Mouse (Mus musculus): Measurements from ENCODE around the gene Pgghg. TPM values are rescaled to one million over a fixed set of nuclear protein-coding genes. Genes with fewer than 3 reads are reported as not detected.

The Pgghg gene
- total and polyA plus RNA-seq, 3 experiments: 3.1 to 3.3 (median 3.2) TPM

DNA sequence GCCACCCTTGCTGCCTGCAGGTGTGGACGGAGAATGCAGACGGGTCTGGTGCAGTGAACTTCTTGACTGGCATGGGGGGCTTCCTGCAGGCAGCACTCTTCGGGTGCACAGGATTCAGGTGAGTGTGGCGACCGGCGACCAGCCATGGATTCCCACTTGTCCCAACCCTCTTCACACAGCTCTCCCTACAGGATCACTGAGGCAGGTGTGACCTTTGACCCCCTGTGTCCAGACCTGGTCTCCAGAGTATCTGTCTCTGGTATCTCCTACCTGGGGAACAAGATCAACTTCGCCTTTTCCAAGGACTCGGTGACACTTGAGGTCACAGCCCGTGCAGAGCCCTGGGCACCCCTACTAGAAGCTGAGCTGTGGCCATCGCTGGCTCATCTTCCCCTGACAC lies 5.1 kb downstream of the Pgghg start:
- H3K27ac ChIP-seq (ENCODE audit: insufficient read depth, low read depth): no peak overlapping the region
- H3K9ac ChIP-seq (ENCODE audit: insufficient read depth, low read depth): no peak overlapping the region
- H3K4me1 ChIP-seq (ENCODE audit: control insufficient read depth in 1 of 2, insufficient read depth in 2 of 2): peaks cover 6 to 48% of the 10 kb centered on the region in 2 experiments
- H3K4me2 ChIP-seq (ENCODE audit: insufficient read depth, low read depth, poor library complexity, severe bottlenecking): no peak overlapping the region
- no peak for TF ChIP-seq USF2 (conservative IDR thresholded peaks at IDR 0.05; ENCODE audit: low read depth, low read length)
- TF ChIP-seq ZKSCAN1 (IDR thresholded peaks at IDR 0.05; ENCODE audit: borderline replicate concordance, low read depth, low read length): no peak
- no peak for TF ChIP-seq NELFE (IDR thresholded peaks at IDR 0.05; ENCODE audit: low read depth, low read length)
- no peak for TF ChIP-seq EP300 (IDR thresholded peaks at IDR 0.05; ENCODE audit: low read length)
- TF ChIP-seq NRF1 (IDR thresholded peaks at IDR 0.05; ENCODE audit: low read depth, low read length): no peak
- no peak for TF ChIP-seq SMC3 (IDR thresholded peaks at IDR 0.05; ENCODE audit: low read depth, low read length)
- no peak for TF ChIP-seq MAX (IDR thresholded peaks at IDR 0.05; ENCODE audit: low read length)
- no peak for TF ChIP-seq KAT2A (IDR thresholded peaks at IDR 0.05; ENCODE audit: insufficient replicate concordance, low read length)
- no peak for TF ChIP-seq MXI1 (IDR thresholded peaks at IDR 0.05; ENCODE audit: low read depth, low read length)
- no peak for TF ChIP-seq JUN (IDR thresholded peaks at IDR 0.05; ENCODE audit: insufficient read depth, low read depth, low read length)
- dilution Hi-C loops (cut with MboI; ENCODE audit: extremely low pct_ligation_motif_present, extremely low pct_unique_long_range_greater_than_20kb, low sequenced_read_pairs) (no loop called here), in situ Hi-C loops (cut with MboI; ENCODE audit: low pct_ligation_motif_present, low pct_unique_long_range_greater_than_20kb, low sequenced_read_pairs) (loop anchor here (5.0 kb wide), 1 partner anchor 34 kb away; no protein-coding TSS in a partner anchor)
- no peak overlapping the region for H3K4me3 ChIP-seq (replicated peaks in 1 of 3; ENCODE audit: low read depth in 2 of 3, low read length in 2 of 3, poor library complexity in 1 of 3)
- peaks cover 29 to 69% of the 10 kb centered on the region in 2 experiments for H3K36me3 ChIP-seq (replicated peaks in 1 of 2; ENCODE audit: control insufficient read depth in 1 of 2, insufficient read depth in 1 of 2, low read length in 1 of 2)
- DNase-seq (ENCODE audit: extremely low read depth): no peak
- H3K9me3 ChIP-seq (replicated peaks; ENCODE audit: low read length): no peaks in the 10 kb centered on the region
- no peaks in the 10 kb centered on the region for H3K27me3 ChIP-seq (replicated peaks)
- H3K79me2 ChIP-seq (replicated peaks; ENCODE audit: control insufficient read depth, extremely low read depth, insufficient read depth, poor library complexity, severe bottlenecking): no peaks in the 10 kb centered on the region

DNA sequence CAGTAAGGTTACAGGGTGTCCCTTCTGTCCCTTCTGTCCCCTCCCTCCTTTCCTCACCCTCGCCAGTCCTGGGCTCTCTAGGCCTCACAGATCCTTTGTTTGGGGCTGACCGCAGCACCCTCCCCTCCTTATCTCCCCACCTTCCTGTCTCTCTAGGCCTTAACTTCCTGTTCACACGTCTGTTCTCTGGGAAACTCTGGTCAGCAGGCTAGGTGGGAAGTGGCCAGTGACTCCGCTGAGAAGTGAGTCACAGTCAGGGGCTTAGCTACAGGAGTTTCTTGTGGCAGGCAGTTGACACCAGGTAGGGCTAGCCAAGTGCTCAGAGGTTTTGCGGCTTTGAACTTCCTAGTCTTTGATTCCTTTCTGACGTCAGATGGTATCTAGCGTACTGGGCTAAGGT lies 5.8 kb downstream of the Pgghg start:
- Histone ChIP-seq H3K27me3 (replicated peaks) (no peaks in the 10 kb centered on the region), H3K79me2 (replicated peaks; ENCODE audit: control insufficient read depth, extremely low read depth, insufficient read depth, poor library complexity, severe bottlenecking) (no peaks in the 10 kb centered on the region), H3K9me3 (replicated peaks; ENCODE audit: low read length) (no peaks in the 10 kb centered on the region), H3K9ac (ENCODE audit: insufficient read depth, low read depth) (no peak overlapping the region), H3K36me3 (replicated peaks in 1 of 2; ENCODE audit: control insufficient read depth in 1 of 2, insufficient read depth in 1 of 2, low read length in 1 of 2) (peaks cover 29 to 75% of the 10 kb centered on the region in 2 experiments), H3K4me2 (ENCODE audit: insufficient read depth, low read depth, poor library complexity, severe bottlenecking) (no peak overlapping the region), H3K27ac (ENCODE audit: insufficient read depth, low read depth) (no peak overlapping the region), H3K4me3 (replicated peaks in 1 of 3; ENCODE audit: low read depth in 2 of 3, low read length in 2 of 3, poor library complexity in 1 of 3) (no peak overlapping the region), H3K4me1 (ENCODE audit: control insufficient read depth in 1 of 2, insufficient read depth in 2 of 2) (peaks cover 5 to 50% of the 10 kb centered on the region in 2 experiments)
- dilution Hi-C loops (cut with MboI; ENCODE audit: extremely low pct_ligation_motif_present, extremely low pct_unique_long_range_greater_than_20kb, low sequenced_read_pairs): no loop called here
- no peak for TF ChIP-seq RAD21 (IDR thresholded peaks at IDR 0.05; ENCODE audit: low read depth, low read length)
- TF ChIP-seq NELFE (IDR thresholded peaks at IDR 0.05; ENCODE audit: low read depth, low read length): no peak
- no peak for TF ChIP-seq ZKSCAN1 (IDR thresholded peaks at IDR 0.05; ENCODE audit: borderline replicate concordance, low read depth, low read length)
- no peak for TF ChIP-seq UBTF (IDR thresholded peaks at IDR 0.05; ENCODE audit: low read depth, low read length)
- TF ChIP-seq CHD1 (IDR thresholded peaks at IDR 0.05; ENCODE audit: low read depth, low read length): no peak
- no peak for TF ChIP-seq SMC3 (IDR thresholded peaks at IDR 0.05; ENCODE audit: low read depth, low read length)
- TF ChIP-seq PAX5 (IDR thresholded peaks at IDR 0.05; ENCODE audit: low read length): no peak
- no peak for TF ChIP-seq GABPA (IDR thresholded peaks at IDR 0.05; ENCODE audit: insufficient replicate concordance, low read depth, low read length)
- TF ChIP-seq MYC (IDR thresholded peaks at IDR 0.05; ENCODE audit: low read depth, low read length): no peak
- in situ Hi-C loops (cut with MboI; ENCODE audit: low pct_ligation_motif_present, low pct_unique_long_range_greater_than_20kb, low sequenced_read_pairs): loop anchor here (5.0 kb wide), 1 partner anchor 35 kb away; no protein-coding TSS in a partner anchor
- DNase-seq (ENCODE audit: extremely low read depth): no peak
